Mouse (Mus musculus) frontal cortex, adult (tissue): ENCODE measurements at regions not wholly inside any gene's neighbourhood (a gene's known extent, or its start where the extent isn't known, plus 50 kb on each side); places are given as distances from the start of the nearest gene placed in this dataset.

Experiments
- ATAC-seq: cut with Nextera tagmentation; 2 replicates; pipeline ENCODE4 v1.9.2; 2017; ENCODE audit warnings: mild to moderate bottlenecking, moderate library complexity, mixed read lengths; ENCODE audit not compliant: low TSS enrichment

GRCm38 (mm10) chr17:62546286-62546685 is 334.8 kb downstream of the Efna5 start:
- no peak for ATAC-seq

- peak; percentile 98 for ATAC-seq
These were observed 335.8 kb downstream of the Efna5 start for GRCm38 (mm10) chr17:62545330-62545729.

GRCm38 (mm10) chr17:62543056-62543975 is 337.8 kb downstream of the Efna5 start:
- ATAC-seq = no peak

GRCm38 (mm10) chr17:62529911-62530310 is 351.2 kb downstream of the Efna5 start:
- no peak for ATAC-seq

- ATAC-seq = no peak
These were observed 353.6 kb downstream of the Efna5 start for GRCm38 (mm10) chr17:62527556-62527955.

- ATAC-seq = no peak
These were observed 367.5 kb downstream of the Efna5 start for GRCm38 (mm10) chr17:62513635-62514034.

- ATAC-seq = no peak
These were observed 370.9 kb downstream of the Efna5 start for GRCm38 (mm10) chr17:62510184-62510583.

- ATAC-seq = no peak
These were observed 373.2 kb downstream of the Efna5 start for GRCm38 (mm10) chr17:62507766-62508485.

- ATAC-seq = no peak
These were observed 376.4 kb downstream of the Efna5 start for GRCm38 (mm10) chr17:62504691-62505090.

- ATAC-seq = peak; percentile 97
These were observed 410.4 kb downstream of the Efna5 start for GRCm38 (mm10) chr17:62470739-62471138.

- no peak for ATAC-seq
These were observed 411.8 kb downstream of the Efna5 start for GRCm38 (mm10) chr17:62469367-62469766.

GRCm38 (mm10) chr17:62468859-62469258 is 412.3 kb downstream of the Efna5 start:
- ATAC-seq = no peak

GRCm38 (mm10) chr17:62467072-62467471 is 414.0 kb downstream of the Efna5 start:
- ATAC-seq = no peak

- no peak for ATAC-seq
These were observed 416.1 kb downstream of the Efna5 start for GRCm38 (mm10) chr17:62464994-62465393.

- no peak for ATAC-seq
These were observed 416.9 kb downstream of the Efna5 start for GRCm38 (mm10) chr17:62464228-62464627.

- ATAC-seq = no peak
These were observed 419.5 kb downstream of the Efna5 start for GRCm38 (mm10) chr17:62461304-62462245.

- ATAC-seq = peak; percentile 59; the same call in 1 of the 2 replicates
These were observed 422.2 kb downstream of the Efna5 start for GRCm38 (mm10) chr17:62458964-62459363.

GRCm38 (mm10) chr17:62438045-62438444 is 443.1 kb downstream of the Efna5 start:
- no peak for ATAC-seq

GRCm38 (mm10) chr17:62436044-62436443 is 445.1 kb downstream of the Efna5 start:
- no peak for ATAC-seq

GRCm38 (mm10) chr17:62423476-62424385 is 457.4 kb downstream of the Efna5 start:
- no peak for ATAC-seq

- no peak for ATAC-seq
These were observed 463.5 kb downstream of the Efna5 start for GRCm38 (mm10) chr17:62417584-62417983.
